In the genomic region with DNA sequence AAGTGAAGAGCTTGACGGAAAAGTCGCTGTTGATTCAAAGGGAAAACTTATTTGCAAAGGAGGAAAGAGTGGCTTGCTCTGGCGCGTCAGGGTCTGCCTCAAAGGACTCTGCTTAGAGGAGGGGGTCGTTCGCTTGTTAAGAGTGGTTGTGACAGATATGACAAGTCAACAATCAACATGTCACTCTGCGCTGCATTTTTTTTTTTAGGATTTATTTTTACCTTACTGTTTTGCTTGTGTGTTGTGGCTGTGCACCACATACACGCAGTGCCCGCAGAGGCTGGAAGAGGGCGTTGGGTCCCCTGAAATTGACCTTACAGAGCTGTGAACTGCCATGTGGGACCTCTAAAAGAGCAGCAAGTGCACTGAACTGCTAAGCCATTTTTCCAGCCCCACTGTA, we compare ENCODE assay signal across 8 mouse cellular contexts. TPM values are rescaled to one million over a fixed set of nuclear protein-coding genes. Genes with fewer than 3 reads are reported as not detected.
A peak's percentile ranks its signal among the peaks of the same experiment; 100 is the strongest.
DNase-seq lines count a peak whose midpoint lies in the region; ATAC-seq and TF ChIP-seq lines count a peak whose summit lies in the region.

No protein-coding gene starts in this region.

- H3K27ac ChIP-seq in testis, adult 2 months (ENCODE audit: control insufficient read depth, insufficient read depth, low read depth, low read length), result no peak overlapping the region; the same call in 1 of the 2 replicates
- peak overlapping the region; percentile 67 for H3K27ac ChIP-seq in hindbrain, embryonic 14.5 days

- H3K4me2 ChIP-seq in hindbrain, embryonic 14.5 days (replicated peaks), result peak overlapping the region; percentile 57

- no peak for TF ChIP-seq CTCF in testis, adult 2 months (IDR thresholded peaks at IDR 0.05; ENCODE audit: control insufficient read depth, insufficient read depth, insufficient replicate concordance, low read depth, low read length)

- H3K4me3 ChIP-seq in testis, adult 2 months (ENCODE audit: control insufficient read depth, low read depth, low read length), result peak overlapping the region; percentile 91
- peak overlapping the region; percentile 66 for H3K4me3 ChIP-seq in hindbrain, embryonic 14.5 days (replicated peaks; ENCODE audit: low read length)

- H3K9me3 ChIP-seq in hindbrain, embryonic 14.5 days (ENCODE audit: control insufficient read depth, low read length), result 0 out of 2 replicates have a peak, but pooled peaks cover 7% of the 10 kb centered on the region

- H3K27me3 ChIP-seq in testis, adult 2 months (ENCODE audit: control insufficient read depth, insufficient read depth, low read length), result no peaks in the 10 kb centered on the region
- no peaks in the 10 kb centered on the region for H3K27me3 ChIP-seq in hindbrain, embryonic 14.5 days (ENCODE audit: control insufficient read depth, insufficient read depth, low read length)

- DNase-seq in adrenal gland, postnatal 14 days, result peak; percentile 22
- no peak for DNase-seq in adrenal gland, postnatal 25 days
- DNase-seq in testis, postnatal 10 days (ENCODE audit: low spot score), result no peak
- DNase-seq in hindbrain, embryonic 14.5 days (ENCODE audit: low spot score), result no peak
- no peak for DNase-seq in right cerebral cortex, postnatal 4 days
- no peak for DNase-seq in gastrocnemius, postnatal 25 days

- no peak for TF ChIP-seq POLR2A in testis, adult 2 months (IDR thresholded peaks at IDR 0.05; ENCODE audit: control insufficient read depth, low read depth, low read length)

- peak overlapping the region; percentile 80 for H3K9ac ChIP-seq in hindbrain, embryonic 14.5 days

- H3K4me1 ChIP-seq in testis, adult 2 months (ENCODE audit: control insufficient read depth, insufficient read depth, low read length), result peaks cover 5% of the 10 kb centered on the region
- peaks cover 15% of the 10 kb centered on the region for H3K4me1 ChIP-seq in hindbrain, embryonic 14.5 days (replicated peaks; ENCODE audit: control insufficient read depth, insufficient read depth, low read length)

- 4% methylated on average over 10 of the region's 10 CpGs for WGBS in hindbrain, embryonic 14.5 days

- H3K36me3 ChIP-seq in testis, adult 2 months (ENCODE audit: control insufficient read depth, insufficient read depth, low read length), result no peaks in the 10 kb centered on the region; the same call in 1 of the 2 replicates
- H3K36me3 ChIP-seq in hindbrain, embryonic 14.5 days (replicated peaks; ENCODE audit: control insufficient read depth, insufficient read depth), result peaks cover 24% of the 10 kb centered on the region

- ATAC-seq in hindbrain, embryonic 14.5 days (ENCODE audit: low FRiP score), result peak; percentile 75
- ATAC-seq in megakaryocyte, adult 5-6 weeks (ENCODE audit: poor library complexity, severe bottlenecking), result peak; percentile 47

RNA-seq across cellular contexts. Expression of a gene that starts 0.3 kb away (rescaled TPM):
- 58.9 and 60.0 TPM in 2 replicates for total RNA-seq in adrenal gland, postnatal 14 days (2021)
- 48.5 and 55.5 TPM in 2 replicates for total RNA-seq in adrenal gland, postnatal 25 days (2021)
- 12.2 and 14.3 TPM in 2 replicates for polyA plus RNA-seq in testis, adult 2 months (2012; rRNA removed)
- polyA plus RNA-seq in hindbrain, embryonic 14.5 days (2014; fragmentation: Nextera tagmentation; extraction: Ambion mirVana), result 57.3 and 65.0 TPM in 2 replicates
- total RNA-seq in megakaryocyte, adult 5-6 weeks (2015), result 22.0 and 43.1 TPM in 2 replicates
- 35.3 and 38.4 TPM in 2 replicates for total RNA-seq in megakaryocyte, adult 5-6 weeks (2017)
- 10 to 100 TPM; 35.6 to 37.6 TPM for total RNA-seq in gastrocnemius, postnatal 25 days (2021)

RNA-seq across cellular contexts. Expression of a gene that starts 30.5 kb away (rescaled TPM):
- 21.2 and 24.1 TPM in 2 replicates for total RNA-seq in adrenal gland, postnatal 14 days (2021)
- 16.5 and 19.9 TPM in 2 replicates for total RNA-seq in adrenal gland, postnatal 25 days (2021)
- 4.6 and 5.8 TPM in 2 replicates for polyA plus RNA-seq in testis, adult 2 months (2012; rRNA removed)
- polyA plus RNA-seq in hindbrain, embryonic 14.5 days (2014; fragmentation: Nextera tagmentation; extraction: Ambion mirVana), result 22.4 and 26.8 TPM in 2 replicates
- 9.5 and 9.6 TPM in 2 replicates for total RNA-seq in megakaryocyte, adult 5-6 weeks (2015)
- 18.4 and 22.7 TPM in 2 replicates for total RNA-seq in megakaryocyte, adult 5-6 weeks (2017)
- 10 to 100 TPM; 10.0 to 12.4 TPM for total RNA-seq in gastrocnemius, postnatal 25 days (2021)
